Mouse (Mus musculus) spleen, adult 2 months (tissue): ENCODE measurements around the gene Lonp2.

Source experiments
- CTCF ChIP-seq: fragments of 200-500 bp; IDR thresholded peaks from 2 replicates; pipeline ENCODE4 v1.5.1; 2011; ENCODE audit warnings: mild to moderate bottlenecking, inconsistent platforms; ENCODE audit not compliant: insufficient read depth, insufficient read length, insufficient replicate concordance; ENCODE audit errors: extremely low read depth
- POLR2A ChIP-seq: fragments of 200-500 bp; IDR thresholded peaks from 2 replicates; pipeline ENCODE4 v1.6.1; 2011; ENCODE audit warnings: low read depth, low read length, inconsistent platforms

DNA sequence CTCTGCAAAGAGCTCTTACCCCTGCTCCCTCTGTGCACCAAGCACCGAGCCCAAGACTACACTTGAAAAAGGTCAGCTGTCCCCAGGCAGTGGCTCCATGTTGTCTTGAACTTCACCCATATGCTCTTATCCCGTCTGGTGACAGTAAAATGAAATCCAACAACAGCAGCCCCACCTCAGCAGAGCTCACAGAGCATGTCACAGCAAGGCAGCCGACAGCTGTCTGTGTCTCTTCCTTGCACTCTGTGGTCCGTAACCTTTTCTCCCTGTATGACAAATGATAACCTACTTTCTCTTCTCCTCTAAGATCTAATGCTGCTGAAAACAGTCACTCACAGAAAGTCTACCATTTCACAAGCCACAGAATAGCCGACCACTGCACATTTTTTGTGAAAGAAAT, 82.9 kb downstream of the Lonp2 start:
- TF ChIP-seq CTCF: no peak
- TF ChIP-seq POLR2A: no peak
